23 mouse cellular contexts compared by ENCODE assay signal in the genomic region with DNA sequence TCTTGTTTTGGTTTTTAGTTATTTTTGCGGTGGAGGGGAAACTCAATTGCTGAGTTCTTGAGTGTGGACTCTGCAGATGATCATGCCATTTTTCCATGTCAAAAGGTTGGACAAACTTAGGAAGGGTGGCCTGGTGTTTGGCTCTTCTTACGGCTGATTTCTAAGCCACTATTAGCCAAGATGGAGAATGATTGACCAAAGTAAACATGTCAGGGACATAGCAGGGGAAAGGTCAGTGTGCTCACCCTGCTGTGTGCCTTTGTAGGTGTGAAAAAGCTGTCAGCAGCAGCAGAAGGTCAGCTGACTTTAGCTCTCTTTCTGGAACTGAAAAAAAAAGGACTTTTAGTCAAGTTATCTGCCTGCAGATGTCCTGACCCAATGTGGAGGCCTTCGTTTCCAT.
DNase-seq lines count a peak whose midpoint lies in the region; ATAC-seq and TF ChIP-seq lines count a peak whose summit lies in the region.
"Had no signal": no experiment of that assay in that cellular context is flagged by ENCODE, and none has a peak within 500 bp of the region (broad histone marks: within the 10 kb centered on the region; RNA-seq: fewer than 3 reads in every experiment).

No protein-coding gene starts in this region.

- H3K27me3 ChIP-seq in kidney, adult 2 months (replicated peaks; ENCODE audit: control insufficient read depth, insufficient read depth, low read length), result no peaks in the 10 kb centered on the region
- H3K27me3 ChIP-seq in liver, postnatal 0 days (ENCODE audit: insufficient read depth, low read length), result peaks cover 72% of the 10 kb centered on the region
- peaks cover 40% of the 10 kb centered on the region for H3K27me3 ChIP-seq in liver, embryonic 11.5 days (replicated peaks; ENCODE audit: control insufficient read depth, insufficient read depth, low read length)
- H3K27me3 ChIP-seq in hindbrain, postnatal 0 days (ENCODE audit: insufficient read depth, low read length), result no peaks in the 10 kb centered on the region
- H3K27me3 ChIP-seq: embryonic facial prominence, embryonic 13.5 days; forebrain, embryonic 12.5 days; heart, embryonic 15.5 days had no signal

- ATAC-seq in liver, postnatal 0 days, result peak; percentile 89
- no peak for ATAC-seq in liver, embryonic 11.5 days (replicated peaks; ENCODE audit: low FRiP score)
- no peak for ATAC-seq in hindbrain, postnatal 0 days
- ATAC-seq: CD4-positive, CD25-positive, alpha-beta regulatory T cell, adult 4 months; forebrain, embryonic 16.5 days had no signal

- no peaks in the 10 kb centered on the region for H3K36me3 ChIP-seq in kidney, adult 2 months (ENCODE audit: control insufficient read depth, insufficient read depth, low read length)
- no peaks in the 10 kb centered on the region for H3K36me3 ChIP-seq in liver, postnatal 0 days (replicated peaks; ENCODE audit: insufficient read depth, low read length)
- no peaks in the 10 kb centered on the region for H3K36me3 ChIP-seq in liver, embryonic 11.5 days (ENCODE audit: control insufficient read depth, insufficient read depth, low read length)
- H3K36me3 ChIP-seq in hindbrain, postnatal 0 days (ENCODE audit: insufficient read depth, low read length), result no peaks in the 10 kb centered on the region
- H3K36me3 ChIP-seq: embryonic facial prominence, embryonic 13.5 days; forebrain, embryonic 12.5 days; G1E; heart, embryonic 15.5 days; hindbrain, embryonic 10.5 days had no signal

- no peak overlapping the region for H3K4me2 ChIP-seq in liver, postnatal 0 days (ENCODE audit: low read depth, low read length)
- H3K4me2 ChIP-seq in liver, embryonic 11.5 days, result no peak overlapping the region
- no peak overlapping the region for H3K4me2 ChIP-seq in hindbrain, postnatal 0 days (ENCODE audit: low read depth, low read length)
- H3K4me2 ChIP-seq: embryonic facial prominence, embryonic 13.5 days; forebrain, embryonic 12.5 days; heart, embryonic 11.5 days; heart, embryonic 15.5 days; hindbrain, embryonic 14.5 days had no signal

- peaks cover 21% of the 10 kb centered on the region for H3K4me1 ChIP-seq in kidney, adult 2 months (ENCODE audit: control insufficient read depth, insufficient read depth, low read length)
- H3K4me1 ChIP-seq in liver, postnatal 0 days (ENCODE audit: insufficient read depth), result no peaks in the 10 kb centered on the region
- H3K4me1 ChIP-seq in liver, embryonic 11.5 days (replicated peaks; ENCODE audit: control insufficient read depth, insufficient read depth, low read length), result no peaks in the 10 kb centered on the region
- peaks cover 4% of the 10 kb centered on the region; the same call in 1 of the 2 replicates for H3K4me1 ChIP-seq in hindbrain, postnatal 0 days (ENCODE audit: insufficient read depth, low read length)
- H3K4me1 ChIP-seq: heart, embryonic 15.5 days had no signal

- TF ChIP-seq EP300 in liver, postnatal 0 days (IDR thresholded peaks at IDR 0.05; ENCODE audit: low read depth), result no peak

- TF ChIP-seq CTCF in kidney, adult 2 months (conservative IDR thresholded peaks at IDR 0.05; ENCODE audit: insufficient read depth, insufficient read length, low read depth, low read length), result no peak
- no peak for TF ChIP-seq CTCF in liver, postnatal 0 days (IDR thresholded peaks at IDR 0.05; ENCODE audit: low read depth)
- no peak for TF ChIP-seq CTCF in hindbrain, postnatal 0 days (IDR thresholded peaks at IDR 0.05; ENCODE audit: low read depth)

- 49% methylated on average over 3 of the region's 3 CpGs for WGBS in kidney, adult 2 months
- WGBS in liver, postnatal 0 days (ENCODE audit: insufficient replicate concordance), result 55% methylated on average over 3 of the region's 3 CpGs
- WGBS in liver, embryonic 11.5 days, result 62% methylated on average over 3 of the region's 3 CpGs
- WGBS in hindbrain, postnatal 0 days, result 80% methylated on average over 3 of the region's 3 CpGs

- H3K9me3 ChIP-seq in liver, postnatal 0 days (ENCODE audit: low read length), result no peaks in the 10 kb centered on the region
- no peaks in the 10 kb centered on the region for H3K9me3 ChIP-seq in liver, embryonic 11.5 days (ENCODE audit: control insufficient read depth, low read length)
- H3K9me3 ChIP-seq in hindbrain, postnatal 0 days (ENCODE audit: low read length), result no peaks in the 10 kb centered on the region
- H3K9me3 ChIP-seq: embryonic facial prominence, embryonic 13.5 days; forebrain, embryonic 12.5 days; G1E; heart, embryonic 15.5 days; hindbrain, embryonic 10.5 days had no signal

- peak overlapping the region; percentile 87 for H3K27ac ChIP-seq in kidney, adult 2 months (ENCODE audit: insufficient read depth, low read depth, low read length)
- no peak overlapping the region for H3K27ac ChIP-seq in liver, postnatal 0 days (ENCODE audit: low read depth)
- no peak overlapping the region for H3K27ac ChIP-seq in liver, embryonic 11.5 days (ENCODE audit: low read depth, low read length)
- no peak overlapping the region for H3K27ac ChIP-seq in hindbrain, postnatal 0 days
- H3K27ac ChIP-seq: embryonic facial prominence, embryonic 13.5 days; forebrain, embryonic 12.5 days; heart, embryonic 15.5 days; hindbrain, embryonic 10.5 days; hindbrain, embryonic 14.5 days had no signal

- peak; percentile 35 for DNase-seq in embryo, embryonic 10 days (ENCODE audit: low spot score)
- DNase-seq in embryo, embryonic 11 days, result no peak
- peak; percentile 89 for DNase-seq in kidney, adult 2 months
- no peak for DNase-seq in kidney, postnatal 10 days
- DNase-seq in liver, postnatal 0 days, result no peak
- DNase-seq in liver, embryonic 11.5 days (ENCODE audit: low spot score), result no peak
- DNase-seq in hindbrain, postnatal 0 days (ENCODE audit: low spot score), result no peak
- no peak for DNase-seq in adrenal gland, postnatal 10 days
- DNase-seq: B cell, adult 2 months; cerebellum, adult 11 months; cerebellum, adult 8-10 months; cerebellum, postnatal 14 days; gastrocnemius, postnatal 10 days; heart, adult 18-20 months had no signal

- no peak overlapping the region for H3K4me3 ChIP-seq in kidney, adult 2 months (ENCODE audit: insufficient read depth, low read depth, low read length)
- no peak overlapping the region for H3K4me3 ChIP-seq in liver, postnatal 0 days (ENCODE audit: low read depth, low read length)
- no peak overlapping the region for H3K4me3 ChIP-seq in liver, embryonic 11.5 days (ENCODE audit: low read depth, low read length)
- no peak overlapping the region for H3K4me3 ChIP-seq in hindbrain, postnatal 0 days (ENCODE audit: low read length)
- H3K4me3 ChIP-seq: embryonic facial prominence, embryonic 13.5 days; forebrain, embryonic 12.5 days; heart, embryonic 15.5 days; hindbrain, embryonic 10.5 days had no signal

- H3K9ac ChIP-seq in liver, postnatal 0 days (replicated peaks), result no peak overlapping the region
- no peak overlapping the region for H3K9ac ChIP-seq in liver, embryonic 11.5 days (ENCODE audit: low read depth, low read length)
- H3K9ac ChIP-seq in hindbrain, postnatal 0 days (replicated peaks; ENCODE audit: low read length), result no peak overlapping the region
- H3K9ac ChIP-seq: embryonic facial prominence, embryonic 13.5 days; forebrain, embryonic 12.5 days; heart, embryonic 15.5 days; hindbrain, embryonic 14.5 days had no signal

- no peak for TF ChIP-seq POLR2A in kidney, adult 2 months (IDR thresholded peaks at IDR 0.05; ENCODE audit: low read depth, low read length)

Comparison
In these comparisons a context has a peak if more than half of its experiments do, and no peak if none do; other contexts are left out.
1. DNase-seq: peak in embryo, embryonic 10 days (single experiment) and kidney, adult 2 months (single experiment); none in embryo, embryonic 11 days (single experiment), kidney, postnatal 10 days (single experiment), liver, postnatal 0 days (single experiment), liver, embryonic 11.5 days (single experiment), hindbrain, postnatal 0 days (single experiment) and adrenal gland, postnatal 10 days (single experiment).